In genomic region chr5:51616877-51617276, GRCm38 (mm10) we compare ENCODE assay signal across 15 mouse cellular contexts. TPM values are rescaled to one million over a fixed set of nuclear protein-coding genes. Genes with fewer than 3 reads are reported as not detected.
"Had no signal": no experiment of that assay in that cellular context is flagged by ENCODE, and none has a peak within 500 bp of the region (broad histone marks: within the 10 kb centered on the region; RNA-seq: fewer than 3 reads in every experiment).

No protein-coding gene starts in this region.

- H3K36me3 ChIP-seq: intestine, embryonic 15.5 days; liver, embryonic 13.5 days had no signal

- DNase-seq: layer of hippocampus, postnatal 36 days; liver, embryonic 13.5 days; lung, adult 2 months; lung, postnatal 14 days; lung, postnatal 4 days; midbrain, embryonic 14.5 days; right cerebral cortex, postnatal 4 days; thymus, adult 2 months; thymus, postnatal 14 days; thymus, postnatal 4 days had no signal

- H3K9ac ChIP-seq: intestine, embryonic 15.5 days; liver, embryonic 13.5 days had no signal

- H3K4me3 ChIP-seq: intestine, embryonic 15.5 days; left cerebral cortex, adult 2 months; liver, embryonic 13.5 days had no signal

- H3K27me3 ChIP-seq: intestine, embryonic 15.5 days; liver, embryonic 13.5 days had no signal

- H3K9me3 ChIP-seq: intestine, embryonic 15.5 days; liver, embryonic 13.5 days had no signal

- ATAC-seq: intestine, embryonic 15.5 days had no signal

- H3K4me2 ChIP-seq: intestine, embryonic 15.5 days; liver, embryonic 13.5 days; midbrain, embryonic 11.5 days had no signal

- H3K27ac ChIP-seq: intestine, embryonic 15.5 days; left cerebral cortex, adult 2 months; liver, embryonic 13.5 days; stomach, postnatal 0 days had no signal

- H3K4me1 ChIP-seq: intestine, embryonic 15.5 days; liver, embryonic 13.5 days had no signal

RNA-seq across cellular contexts. Expression of gene Ppargc1a, which starts 49.4 kb away (rescaled TPM):
- total RNA-seq: megakaryocyte-erythroid progenitor cell, adult 5-6 weeks had no signal
